9 mouse cellular contexts compared by ENCODE assay signal in genomic region chr14:61497716-61498490, GRCm38 (mm10). TPM values are rescaled to one million over a fixed set of nuclear protein-coding genes. Genes with fewer than 3 reads are reported as not detected.
DNase-seq lines count a peak whose midpoint lies in the region; ATAC-seq lines count a peak whose summit lies in the region.
"Had no signal": no experiment of that assay in that cellular context is flagged by ENCODE, and none has a peak within 500 bp of the region (broad histone marks: within the 10 kb centered on the region; RNA-seq: fewer than 3 reads in every experiment).

No protein-coding gene starts in this region.

- no peak overlapping the region for H3K27ac ChIP-seq in embryonic facial prominence, embryonic 14.5 days (replicated peaks; ENCODE audit: low read depth, low read length)
- no peak overlapping the region for H3K27ac ChIP-seq in liver, embryonic 16.5 days (ENCODE audit: low read length)
- H3K27ac ChIP-seq: limb, embryonic 12.5 days had no signal

- H3K4me3 ChIP-seq in embryonic facial prominence, embryonic 14.5 days (ENCODE audit: low read depth, low read length), result no peak overlapping the region
- no peak overlapping the region for H3K4me3 ChIP-seq in liver, embryonic 16.5 days (ENCODE audit: low read depth, low read length)
- H3K4me3 ChIP-seq: limb, embryonic 12.5 days had no signal

- H3K9me3 ChIP-seq in embryonic facial prominence, embryonic 14.5 days (ENCODE audit: control insufficient read depth, low read length), result no peaks in the 10 kb centered on the region
- no peaks in the 10 kb centered on the region for H3K9me3 ChIP-seq in liver, embryonic 16.5 days (replicated peaks; ENCODE audit: control insufficient read depth, low read length)
- H3K9me3 ChIP-seq: limb, embryonic 12.5 days had no signal

- H3K36me3 ChIP-seq in embryonic facial prominence, embryonic 14.5 days (ENCODE audit: control insufficient read depth, insufficient read depth, low read length), result no peaks in the 10 kb centered on the region
- no peaks in the 10 kb centered on the region for H3K36me3 ChIP-seq in liver, embryonic 16.5 days (ENCODE audit: control insufficient read depth, insufficient read depth)
- H3K36me3 ChIP-seq: limb, embryonic 12.5 days had no signal

- no peak overlapping the region for H3K9ac ChIP-seq in embryonic facial prominence, embryonic 14.5 days (ENCODE audit: low read depth, low read length)
- no peak overlapping the region for H3K9ac ChIP-seq in liver, embryonic 16.5 days (ENCODE audit: low read depth, low read length)
- H3K9ac ChIP-seq: limb, embryonic 12.5 days had no signal

- 44% methylated on average over 20 of the region's 20 CpGs for WGBS in embryonic facial prominence, embryonic 14.5 days
- WGBS in liver, embryonic 16.5 days (ENCODE audit: insufficient replicate concordance), result 34% methylated on average over 20 of the region's 20 CpGs

- ATAC-seq in embryonic facial prominence, embryonic 14.5 days (ENCODE audit: low read depth), result peak; percentile 83
- ATAC-seq in liver, embryonic 16.5 days (ENCODE audit: low read depth), result peak; percentile 74
- peak; percentile 77 for ATAC-seq in neutrophil, adult 5-6 weeks (ENCODE audit: extremely low read depth, insufficient number of reproducible peaks, low FRiP score, poor library complexity, severe bottlenecking)

- H3K27me3 ChIP-seq in embryonic facial prominence, embryonic 14.5 days (replicated peaks; ENCODE audit: control insufficient read depth, insufficient read depth, low read length), result no peaks in the 10 kb centered on the region
- H3K27me3 ChIP-seq in liver, embryonic 16.5 days (ENCODE audit: control insufficient read depth, insufficient read depth, low read depth, low read length), result no peaks in the 10 kb centered on the region
- H3K27me3 ChIP-seq: limb, embryonic 12.5 days had no signal

- H3K4me2 ChIP-seq in embryonic facial prominence, embryonic 14.5 days (ENCODE audit: low read depth, low read length), result no peak overlapping the region
- no peak overlapping the region for H3K4me2 ChIP-seq in liver, embryonic 16.5 days (ENCODE audit: low read depth, low read length)
- H3K4me2 ChIP-seq: limb, embryonic 12.5 days had no signal

- peak; percentile 75 for DNase-seq in CD4-positive helper T cell, adult 2 months (ENCODE audit: low read depth, low spot score)
- peak; percentile 84 for DNase-seq in adrenal gland, postnatal 25 days
- peak; percentile 63 for DNase-seq in embryonic facial prominence, embryonic 14.5 days (ENCODE audit: low spot score)
- peak; percentile 67 for DNase-seq in heart, adult 8-10 months (ENCODE audit: low spot score)
- peak; percentile 68 for DNase-seq in kidney, postnatal 25 days
- DNase-seq in testis, postnatal 14 days (ENCODE audit: low spot score), result peak; percentile 72

- H3K4me1 ChIP-seq in embryonic facial prominence, embryonic 14.5 days (ENCODE audit: control insufficient read depth, insufficient read depth, low read length), result no peaks in the 10 kb centered on the region
- no peaks in the 10 kb centered on the region for H3K4me1 ChIP-seq in liver, embryonic 16.5 days (ENCODE audit: control insufficient read depth, low read depth, low read length)
- H3K4me1 ChIP-seq: limb, embryonic 12.5 days had no signal

RNA-seq across cellular contexts. Expression of gene Kpna3, which starts 58.2 kb away (rescaled TPM):
- 32.7 and 33.9 TPM in 2 replicates for total RNA-seq in adrenal gland, postnatal 25 days (2021)
- 59.1 and 59.8 TPM in 2 replicates for polyA plus RNA-seq in embryonic facial prominence, embryonic 14.5 days (2014; fragmentation: Nextera tagmentation; extraction: Ambion mirVana)
- 10 to 100 TPM; 51.4 to 63.7 (median 59.9) TPM for total RNA-seq in heart, adult 8-10 months (2022)
- polyA plus RNA-seq in liver, embryonic 16.5 days (2015; fragmentation: Nextera tagmentation; extraction: Ambion mirVana), result 19.4 and 20.6 TPM in 2 replicates
- 20.5 and 24.1 TPM in 2 replicates for total RNA-seq in neutrophil, adult 5-6 weeks (2017)

RNA-seq across cellular contexts. Expression of gene Spryd7, which starts 58.8 kb away (rescaled TPM):
- 18.0 and 18.2 TPM in 2 replicates for total RNA-seq in adrenal gland, postnatal 25 days (2021)
- polyA plus RNA-seq in embryonic facial prominence, embryonic 14.5 days (2014; fragmentation: Nextera tagmentation; extraction: Ambion mirVana), result 25.7 and 27.8 TPM in 2 replicates
- total RNA-seq in heart, adult 8-10 months (2022), result 10 to 100 TPM; 52.6 to 61.9 (median 58.5) TPM
- 5.0 and 7.9 TPM in 2 replicates for polyA plus RNA-seq in liver, embryonic 16.5 days (2015; fragmentation: Nextera tagmentation; extraction: Ambion mirVana)
- 4.7 and 4.9 TPM in 2 replicates for total RNA-seq in neutrophil, adult 5-6 weeks (2017)
